10 mouse cellular contexts compared by ENCODE assay signal in genomic region chr12:85647346-85647745, GRCm38 (mm10). TPM values are rescaled to one million over a fixed set of nuclear protein-coding genes. Genes with fewer than 3 reads are reported as not detected.
DNase-seq lines count a peak whose midpoint lies in the region; ATAC-seq and TF ChIP-seq lines count a peak whose summit lies in the region.
"Had no signal": no experiment of that assay in that cellular context is flagged by ENCODE, and none has a peak within 500 bp of the region (broad histone marks: within the 10 kb centered on the region; RNA-seq: fewer than 3 reads in every experiment).

No protein-coding gene starts in this region.

- H3K4me1 ChIP-seq in cerebellum, adult 2 months (ENCODE audit: control insufficient read depth, insufficient read depth, low read length) = no peaks in the 10 kb centered on the region
- no peaks in the 10 kb centered on the region for H3K4me1 ChIP-seq in midbrain, postnatal 0 days (ENCODE audit: insufficient read depth, low read length)
- H3K4me1 ChIP-seq in midbrain, embryonic 16.5 days (ENCODE audit: control insufficient read depth, insufficient read depth, low read length) = no peaks in the 10 kb centered on the region
- H3K4me1 ChIP-seq: neural tube, embryonic 13.5 days had no signal

- ATAC-seq in midbrain, postnatal 0 days (ENCODE audit: low FRiP score) = no peak
- no peak for ATAC-seq in midbrain, embryonic 16.5 days

- no peak for TF ChIP-seq POLR2A in cerebellum, adult 2 months (IDR thresholded peaks at IDR 0.05; ENCODE audit: borderline replicate concordance, insufficient read depth, low read length)

- DNase-seq in cerebellum, adult 2 months = peak in 1 of 2 experiments; percentile 30
- no peak for DNase-seq in cerebellum, adult 9-10 months
- DNase-seq in midbrain, postnatal 0 days (ENCODE audit: low spot score) = peak; percentile 34
- peak; percentile 43 for DNase-seq in kidney, postnatal 14 days
- peak; percentile 21 to 62 for DNase-seq in thymus, postnatal 10 days (ENCODE audit: low spot score in 2 of 2)
- DNase-seq in ovary, postnatal 10 days (ENCODE audit: low spot score) = no peak
- DNase-seq in right cerebral cortex, postnatal 25 days = no peak

- H3K9ac ChIP-seq in midbrain, postnatal 0 days (replicated peaks; ENCODE audit: low read length, poor library complexity, severe bottlenecking) = no peak overlapping the region
- no peak overlapping the region for H3K9ac ChIP-seq in midbrain, embryonic 16.5 days (ENCODE audit: low read depth, low read length)
- H3K9ac ChIP-seq: heart, embryonic 13.5 days; neural tube, embryonic 13.5 days had no signal

- H3K9me3 ChIP-seq in midbrain, postnatal 0 days (ENCODE audit: low read length) = peaks cover 3% of the 10 kb centered on the region; the same call in 1 of the 2 replicates
- no peaks in the 10 kb centered on the region for H3K9me3 ChIP-seq in midbrain, embryonic 16.5 days (replicated peaks; ENCODE audit: control insufficient read depth, low read length, poor library complexity, severe bottlenecking)
- H3K9me3 ChIP-seq: heart, embryonic 13.5 days; neural tube, embryonic 13.5 days had no signal

- no peaks in the 10 kb centered on the region for H3K27me3 ChIP-seq in cerebellum, adult 2 months (ENCODE audit: control insufficient read depth, insufficient read depth, low read length)
- no peaks in the 10 kb centered on the region for H3K27me3 ChIP-seq in midbrain, postnatal 0 days (ENCODE audit: insufficient read depth, low read length)
- no peaks in the 10 kb centered on the region for H3K27me3 ChIP-seq in midbrain, embryonic 16.5 days (ENCODE audit: control insufficient read depth, insufficient read depth, low read depth, low read length)
- H3K27me3 ChIP-seq: heart, embryonic 13.5 days; neural tube, embryonic 13.5 days had no signal

- H3K27ac ChIP-seq in cerebellum, adult 2 months (ENCODE audit: insufficient read depth, low read length) = no peak overlapping the region
- H3K27ac ChIP-seq in midbrain, postnatal 0 days (ENCODE audit: low read depth, low read length) = no peak overlapping the region
- no peak overlapping the region for H3K27ac ChIP-seq in midbrain, embryonic 16.5 days (ENCODE audit: low read length)
- H3K27ac ChIP-seq: heart, embryonic 13.5 days; neural tube, embryonic 13.5 days had no signal

- 19% methylated on average over 10 of the region's 10 CpGs for whole genome bisulfite sequencing in cerebellum, adult 2 months
- 45% methylated on average over 10 of the region's 10 CpGs for WGBS in midbrain, postnatal 0 days
- 50% methylated on average over 10 of the region's 10 CpGs for WGBS in midbrain, embryonic 16.5 days

- TF ChIP-seq CTCF in cerebellum, adult 2 months (IDR thresholded peaks at IDR 0.05; ENCODE audit: borderline replicate concordance, insufficient read depth, low read depth, low read length) = peak; percentile 69
- peak; percentile 60 for TF ChIP-seq CTCF in midbrain, postnatal 0 days (IDR thresholded peaks at IDR 0.05)

- H3K4me3 ChIP-seq in cerebellum, adult 2 months (replicated peaks; ENCODE audit: insufficient read depth, low read depth, low read length) = no peak overlapping the region
- H3K4me3 ChIP-seq in midbrain, postnatal 0 days (ENCODE audit: low read depth, low read length) = no peak overlapping the region
- H3K4me3 ChIP-seq in midbrain, embryonic 16.5 days (ENCODE audit: low read depth, low read length) = no peak overlapping the region
- H3K4me3 ChIP-seq: heart, embryonic 13.5 days; neural tube, embryonic 13.5 days had no signal

- no peak overlapping the region for H3K4me2 ChIP-seq in midbrain, postnatal 0 days (ENCODE audit: low read depth, low read length, poor library complexity, severe bottlenecking)
- no peak overlapping the region for H3K4me2 ChIP-seq in midbrain, embryonic 16.5 days (ENCODE audit: low read length)
- H3K4me2 ChIP-seq: heart, embryonic 13.5 days; neural tube, embryonic 13.5 days had no signal

- no peaks in the 10 kb centered on the region for H3K36me3 ChIP-seq in midbrain, postnatal 0 days (ENCODE audit: insufficient read depth, low read length)
- no peaks in the 10 kb centered on the region for H3K36me3 ChIP-seq in midbrain, embryonic 16.5 days (ENCODE audit: control insufficient read depth, insufficient read depth, low read length)
- H3K36me3 ChIP-seq: neural tube, embryonic 13.5 days had no signal

RNA-seq across cellular contexts. Expression of gene Batf, which starts 39.1 kb away (rescaled TPM):
- 0.30 and 0.38 TPM in 2 replicates for polyA plus RNA-seq in cerebellum, adult 2 months (2012; rRNA removed)
- total RNA-seq in midbrain, postnatal 0 days (2014; rRNA removed) = 0.28 and 3.1 TPM in 2 replicates
- 0.83 and 1.3 TPM in 2 replicates for polyA plus RNA-seq in midbrain, postnatal 0 days (2015; fragmentation: Nextera tagmentation; extraction: Ambion mirVana)
- 0.59 and 1.3 TPM in 2 replicates for polyA plus RNA-seq in midbrain, embryonic 16.5 days (2015; fragmentation: Nextera tagmentation; extraction: Ambion mirVana)

RNA-seq across cellular contexts. Expression of gene Jdp2, which starts 48.5 kb away (rescaled TPM):
- polyA plus RNA-seq in cerebellum, adult 2 months (2012; rRNA removed) = 27.5 and 28.7 TPM in 2 replicates
- 15.8 and 18.4 TPM in 2 replicates for total RNA-seq in midbrain, postnatal 0 days (2014; rRNA removed)
- 0.56 and 1.0 TPM in 2 replicates for polyA plus RNA-seq in midbrain, postnatal 0 days (2015; fragmentation: Nextera tagmentation; extraction: Ambion mirVana)
- polyA plus RNA-seq in midbrain, embryonic 16.5 days (2015; fragmentation: Nextera tagmentation; extraction: Ambion mirVana) = 0.36 and 0.57 TPM in 2 replicates

Comparison
In these comparisons a context has a peak if more than half of its experiments do, and no peak if none do; other contexts are left out.
1. DNase-seq: peak in midbrain, postnatal 0 days (single experiment), kidney, postnatal 14 days (single experiment) and thymus, postnatal 10 days (2 of 2); none in cerebellum, adult 9-10 months (single experiment), ovary, postnatal 10 days (single experiment) and right cerebral cortex, postnatal 25 days (single experiment).
2. RNA of gene Jdp2, which starts 48.5 kb away (polyA plus RNA-seq): 27.5 to 28.7 TPM in cerebellum, adult 2 months; 0.56 to 1.0 TPM in midbrain, postnatal 0 days and 0.36 to 0.57 TPM in midbrain, embryonic 16.5 days; every median in the first group is over 10 times any median in the second.